Mouse (Mus musculus) olfactory bulb, adult 2 months (tissue): ENCODE measurements around the gene Gm5148.

Source experiments
- CTCF ChIP-seq: fragments of 200-500 bp; IDR thresholded peaks from 2 replicates; pipeline ENCODE4 v1.5.1; 2012; ENCODE audit warnings: low read depth, mild to moderate bottlenecking, low read length, moderate library complexity; ENCODE audit not compliant: insufficient read depth
- POLR2A ChIP-seq: fragments of 200-500 bp; IDR thresholded peaks from 2 replicates; pipeline ENCODE4 v1.6.1; 2012; ENCODE audit warnings: mild to moderate bottlenecking, low read depth, low read length, moderate library complexity; ENCODE audit not compliant: insufficient read depth

DNA sequence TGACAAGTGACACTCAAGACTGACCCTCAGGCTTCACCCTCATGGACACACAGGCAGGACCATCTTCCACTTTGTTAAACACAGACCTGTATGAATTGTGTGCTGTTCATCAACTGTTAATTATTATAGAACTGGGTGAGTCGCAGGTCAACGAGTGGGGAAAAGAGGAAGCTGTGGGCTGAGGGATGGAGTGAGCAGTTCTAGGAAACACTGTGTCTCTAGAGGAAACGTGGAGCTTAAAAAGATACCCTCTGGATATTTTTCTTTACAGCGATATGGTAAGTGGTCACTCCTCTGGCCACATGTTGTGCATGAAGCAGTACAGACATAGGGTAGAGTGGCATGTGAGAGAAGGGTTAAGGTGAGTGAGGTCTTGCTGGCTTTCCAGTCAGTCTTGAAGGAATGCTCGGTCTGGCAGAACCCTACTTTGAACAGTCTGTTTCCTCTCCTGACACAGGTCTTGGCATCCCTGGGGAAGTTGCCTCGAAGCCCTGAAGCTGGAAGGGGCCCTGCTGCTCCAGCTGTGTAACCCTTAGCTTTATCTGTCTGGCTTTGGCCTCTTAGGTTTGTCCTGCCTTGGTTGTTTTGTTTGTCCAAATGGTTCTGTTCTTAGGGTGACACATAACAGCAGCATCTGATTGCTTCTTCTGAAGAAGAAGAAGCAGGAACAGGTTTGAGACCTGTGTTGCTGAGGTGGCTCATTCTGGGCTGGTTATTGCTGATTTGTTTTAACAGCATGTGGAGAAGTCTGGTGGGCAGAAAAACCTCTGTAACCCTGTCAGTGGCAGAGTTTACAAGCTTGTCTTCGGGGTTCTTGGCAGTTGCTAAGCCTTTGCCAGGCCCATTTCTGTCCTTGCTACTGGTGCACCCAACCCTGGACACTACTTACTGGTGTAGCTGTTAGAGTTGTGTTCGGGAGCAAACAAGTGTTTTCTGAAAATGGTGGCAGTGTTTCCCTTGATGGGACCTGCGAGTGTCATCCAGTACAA is 4.1 kb upstream of the Gm5148 start:
- TF ChIP-seq CTCF = no peak
- no peak for TF ChIP-seq POLR2A
